Mouse (Mus musculus) kidney, adult 2 months (tissue): ENCODE data around the gene Dcp1a.

Experiments
- CTCF ChIP-seq: fragments of 200-500 bp; conservative IDR thresholded peaks from 2 replicates; pipeline ENCODE4 v1.5.1; 2011; ENCODE audit warnings: low read depth, mild to moderate bottlenecking, control low read depth, low read length, moderate library complexity, mixed read lengths; ENCODE audit not compliant: insufficient read depth, insufficient read length
- POLR2A ChIP-seq: fragments of 200-500 bp; IDR thresholded peaks from one replicate; pipeline ENCODE4 v1.6.1; 2011; ENCODE audit warnings: low read depth, low read length, control low read depth

DNA sequence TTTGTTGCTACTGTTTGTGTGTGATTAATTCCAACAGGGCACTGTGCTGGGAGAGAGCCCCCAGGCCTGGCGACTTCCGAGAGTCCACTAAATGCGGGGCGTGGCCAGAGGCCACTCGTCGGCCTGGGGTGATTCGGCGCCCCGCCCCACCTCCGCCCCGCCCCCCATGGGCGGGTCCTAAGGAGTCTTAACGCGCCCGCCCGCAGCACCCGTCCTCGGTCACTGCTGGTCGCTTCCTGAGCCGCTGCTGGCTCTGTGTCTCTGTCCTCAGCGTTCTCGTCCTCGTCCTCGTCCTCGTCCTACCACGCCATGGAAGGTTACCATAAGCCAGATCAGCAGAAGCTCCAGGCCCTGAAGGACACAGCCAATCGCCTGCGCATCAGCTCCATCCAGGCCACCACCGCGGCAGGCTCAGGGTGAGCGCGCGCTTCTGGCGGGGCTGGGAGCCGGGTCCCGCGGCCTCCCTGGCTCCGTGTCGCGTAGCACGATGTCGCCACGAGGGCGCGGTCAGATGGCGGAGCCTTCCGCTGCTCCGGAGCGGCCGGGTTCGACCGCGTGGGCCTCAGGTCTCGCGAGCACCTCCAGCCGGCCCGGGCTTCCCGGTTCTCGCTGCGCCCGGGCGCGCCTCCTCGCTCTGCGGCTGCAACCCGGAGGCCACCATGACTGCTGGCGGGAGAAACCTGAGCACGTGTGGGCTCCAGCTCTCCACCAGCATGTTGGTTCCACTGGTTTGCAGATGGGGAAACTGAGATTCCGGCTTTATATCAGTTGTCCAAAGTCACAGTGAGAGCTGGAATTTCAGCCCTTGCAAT lies 69.8 kb downstream of the Dcp1a start:
- TF ChIP-seq POLR2A: peak; percentile 94
- no peak for TF ChIP-seq CTCF
